Mouse (Mus musculus) intestine, embryonic 15.5 days (tissue): ENCODE data around the gene Wwox. TPM values are rescaled to one million over a fixed set of nuclear protein-coding genes. Genes with fewer than 3 reads are reported as not detected.

Source experiments
- ATAC-seq: fragments of 200-750 bp; cut with Nextera tagmentation; 2 replicates; pipeline ENCODE4 v1.8.0; 2017; ENCODE audit warnings: moderate TSS enrichment, moderate library complexity
- H3K27ac ChIP-seq: fragments of 300-500 bp; sonication (generic); 2 replicates; pipeline ENCODE4 v1.5.1; 2015; ENCODE audit warnings: mild to moderate bottlenecking, inconsistent platforms
- H3K27me3 ChIP-seq: fragments of 300-500 bp; sonication (generic); replicated peaks from 2 replicates; pipeline ENCODE4 v1.6.1; 2015; ENCODE audit warnings: inconsistent platforms
- H3K36me3 ChIP-seq: fragments of 300-500 bp; sonication (generic); 2 replicates; pipeline ENCODE4 v1.6.1; 2015; ENCODE audit warnings: inconsistent platforms
- H3K4me1 ChIP-seq: fragments of 300-500 bp; sonication (generic); replicated peaks from 2 replicates; pipeline ENCODE4 v1.6.1; 2015; ENCODE audit warnings: inconsistent platforms
- H3K4me2 ChIP-seq: fragments of 300-500 bp; sonication (generic); replicated peaks from 2 replicates; pipeline ENCODE4 v1.6.1; 2015; ENCODE audit warnings: mild to moderate bottlenecking, inconsistent platforms
- H3K4me3 ChIP-seq: fragments of 300-500 bp; sonication (generic); replicated peaks from 2 replicates; pipeline ENCODE4 v1.5.1; 2015; ENCODE audit warnings: inconsistent platforms
- H3K9ac ChIP-seq: fragments of 300-500 bp; sonication (generic); 2 replicates; pipeline ENCODE4 v1.6.1; 2015; ENCODE audit warnings: inconsistent platforms
- H3K9me3 ChIP-seq: fragments of 300-500 bp; sonication (generic); 2 replicates; pipeline ENCODE4 v1.6.1; 2016; ENCODE audit warnings: inconsistent platforms
- WGBS: fragments of 180-500 bp; shearing (Covaris S2); methylation state at CpG from one replicate; pipeline ENCODE4 v1.1.7; 2015; 5-methylcytosine and 5-hydroxymethylcytosine counted together
- polyA plus RNA-seq: library from polyadenylated mRNA; unstranded; fragments of >200 nt; fragmentation: Nextera tagmentation; extraction: Ambion mirVana; gene quantifications from 2 replicates; pipeline ENCODE4 v1.2.1, GENCODE M21; 2015

Wwox gene
- polyA plus RNA-seq, 1 experiment from 2014 or later = 11.6 TPM

DNA sequence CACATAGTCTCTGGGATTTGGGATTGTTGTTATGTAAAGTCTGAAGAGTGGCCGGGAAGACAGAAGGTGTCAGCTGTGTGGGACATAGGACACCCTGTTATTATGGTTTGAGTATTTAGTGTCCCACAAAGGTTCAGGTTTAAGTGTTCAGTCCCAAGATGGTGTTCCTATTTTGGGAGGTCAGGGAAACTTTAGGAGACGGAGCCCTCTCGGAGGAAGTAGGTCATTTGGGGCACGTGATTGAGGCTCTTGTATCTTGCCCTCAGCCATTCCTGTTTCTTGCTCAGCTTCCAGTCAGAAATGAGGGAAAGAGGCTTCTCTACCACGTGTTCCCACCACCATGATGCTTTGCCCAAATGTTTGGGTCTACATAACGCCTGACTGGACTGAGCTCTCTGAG is 524.8 kb downstream of the Wwox start:
- H3K4me1 ChIP-seq = 0 out of 2 replicates have a peak, but pooled peaks cover 3% of the 10 kb centered on the region
- H3K4me3 ChIP-seq = no peak overlapping the region
- H3K36me3 ChIP-seq = no peaks in the 10 kb centered on the region
- no peaks in the 10 kb centered on the region; the same call in 1 of the 2 replicates for H3K9me3 ChIP-seq
- no peak overlapping the region for H3K9ac ChIP-seq
- no peak overlapping the region for H3K27ac ChIP-seq
- 93% methylated on average over 6 of the region's 6 CpGs for WGBS
- ATAC-seq = no peak
- H3K4me2 ChIP-seq = no peak overlapping the region
- no peaks in the 10 kb centered on the region for H3K27me3 ChIP-seq

GRCm38 (mm10) chr8:114968842-114969241 is 529.4 kb downstream of the Wwox start:
- no peak for ATAC-seq
- H3K36me3 ChIP-seq = no peaks in the 10 kb centered on the region
- H3K27me3 ChIP-seq = no peaks in the 10 kb centered on the region
- no peak overlapping the region for H3K4me2 ChIP-seq
- H3K9me3 ChIP-seq = no peaks in the 10 kb centered on the region; the same call in 1 of the 2 replicates
- H3K4me3 ChIP-seq = no peak overlapping the region
- no peak overlapping the region for H3K27ac ChIP-seq
- no peak overlapping the region for H3K9ac ChIP-seq
- WGBS = 83% methylated on average over 4 of the region's 4 CpGs
- 0 out of 2 replicates have a peak, but pooled peaks cover 3% of the 10 kb centered on the region for H3K4me1 ChIP-seq

GRCm38 (mm10) chr8:114971378-114971777 is 531.9 kb downstream of the Wwox start:
- no peak overlapping the region for H3K9ac ChIP-seq
- no peaks in the 10 kb centered on the region for H3K27me3 ChIP-seq
- no peak overlapping the region for H3K4me3 ChIP-seq
- H3K9me3 ChIP-seq = no peaks in the 10 kb centered on the region; the same call in 1 of the 2 replicates
- H3K4me2 ChIP-seq = no peak overlapping the region
- no peak overlapping the region for H3K27ac ChIP-seq
- H3K36me3 ChIP-seq = no peaks in the 10 kb centered on the region
- ATAC-seq = peak; percentile 82
- H3K4me1 ChIP-seq = 0 out of 2 replicates have a peak, but pooled peaks cover 3% of the 10 kb centered on the region
- 45% methylated on average over 8 of the region's 8 CpGs for WGBS

DNA sequence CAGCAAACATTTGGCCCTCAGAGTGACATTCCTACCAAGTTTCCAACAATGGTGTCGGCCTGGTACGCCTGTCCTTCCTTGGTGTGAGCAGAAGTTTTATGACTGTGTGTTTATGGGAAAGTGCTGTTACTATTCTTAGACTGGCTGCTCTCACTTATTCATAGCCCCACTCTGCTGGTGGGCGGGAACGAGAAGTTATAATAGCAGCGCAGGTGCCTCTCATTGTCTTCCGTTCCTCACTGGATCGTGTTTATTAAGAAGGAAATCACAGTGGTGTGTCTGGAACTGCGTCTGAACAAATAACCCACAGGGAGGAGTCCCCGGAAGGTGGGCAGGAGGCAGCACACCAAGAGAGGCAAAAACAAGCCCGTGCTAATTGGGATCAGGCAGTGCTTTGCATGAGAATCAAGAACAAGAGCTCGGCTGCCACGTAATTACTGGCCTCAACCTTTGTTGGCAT is 533.6 kb downstream of the Wwox start:
- H3K9me3 ChIP-seq = no peaks in the 10 kb centered on the region; the same call in 1 of the 2 replicates
- H3K27ac ChIP-seq = no peak overlapping the region
- H3K36me3 ChIP-seq = no peaks in the 10 kb centered on the region
- no peak overlapping the region for H3K9ac ChIP-seq
- peak overlapping the region; percentile 31 for H3K4me2 ChIP-seq
- no peaks in the 10 kb centered on the region for H3K27me3 ChIP-seq
- 27% methylated on average over 12 of the region's 12 CpGs for WGBS
- H3K4me3 ChIP-seq = no peak overlapping the region
- H3K4me1 ChIP-seq = 0 out of 2 replicates have a peak, but pooled peaks cover 3% of the 10 kb centered on the region
- ATAC-seq = peak; percentile 65

GRCm38 (mm10) chr8:114974336-114974950 is 535.0 kb downstream of the Wwox start:
- 0 out of 2 replicates have a peak, but pooled peaks cover 5% of the 10 kb centered on the region for H3K4me1 ChIP-seq
- H3K4me3 ChIP-seq = no peak overlapping the region
- ATAC-seq = no peak
- H3K4me2 ChIP-seq = no peak overlapping the region
- WGBS = 80% methylated on average over 5 of the region's 5 CpGs
- no peaks in the 10 kb centered on the region for H3K36me3 ChIP-seq
- H3K9ac ChIP-seq = no peak overlapping the region
- H3K27me3 ChIP-seq = no peaks in the 10 kb centered on the region
- no peaks in the 10 kb centered on the region for H3K9me3 ChIP-seq
- no peak overlapping the region for H3K27ac ChIP-seq

- 76% methylated on average over 11 of the region's 11 CpGs for WGBS
- Histone ChIP-seq H3K4me3 (no peak overlapping the region), H3K9ac (no peak overlapping the region), H3K36me3 (no peaks in the 10 kb centered on the region), H3K27me3 (no peaks in the 10 kb centered on the region), H3K4me1 (0 out of 2 replicates have a peak, but pooled peaks cover 5% of the 10 kb centered on the region), H3K9me3 (no peaks in the 10 kb centered on the region), H3K4me2 (no peak overlapping the region), H3K27ac (no peak overlapping the region)
- no peak for ATAC-seq
Observed at GRCm38 (mm10) chr8:114977746-114978145, 538.3 kb downstream of the Wwox start.

GRCm38 (mm10) chr8:114978206-114978960 is 538.9 kb downstream of the Wwox start:
- Histone ChIP-seq H3K4me3 (no peak overlapping the region), H3K4me2 (no peak overlapping the region), H3K27ac (no peak overlapping the region), H3K9me3 (no peaks in the 10 kb centered on the region), H3K27me3 (no peaks in the 10 kb centered on the region), H3K36me3 (no peaks in the 10 kb centered on the region), H3K4me1 (0 out of 2 replicates have a peak, but pooled peaks cover 5% of the 10 kb centered on the region), H3K9ac (no peak overlapping the region)
- ATAC-seq = no peak
- WGBS = 71% methylated on average over 15 of the region's 15 CpGs

GRCm38 (mm10) chr8:114979671-114980070 is 540.2 kb downstream of the Wwox start:
- H3K4me3 ChIP-seq = no peak overlapping the region
- H3K4me1 ChIP-seq = 0 out of 2 replicates have a peak, but pooled peaks cover 2% of the 10 kb centered on the region
- no peaks in the 10 kb centered on the region for H3K27me3 ChIP-seq
- H3K36me3 ChIP-seq = no peaks in the 10 kb centered on the region
- H3K4me2 ChIP-seq = no peak overlapping the region
- H3K27ac ChIP-seq = no peak overlapping the region
- ATAC-seq = no peak
- H3K9ac ChIP-seq = no peak overlapping the region
- H3K9me3 ChIP-seq = no peaks in the 10 kb centered on the region

GRCm38 (mm10) chr8:114982762-114983161 is 543.3 kb downstream of the Wwox start:
- 0 out of 2 replicates have a peak, but pooled peaks cover 2% of the 10 kb centered on the region for H3K4me1 ChIP-seq
- H3K9ac ChIP-seq = no peak overlapping the region
- no peak for ATAC-seq
- H3K27ac ChIP-seq = no peak overlapping the region
- H3K9me3 ChIP-seq = no peaks in the 10 kb centered on the region
- no peaks in the 10 kb centered on the region for H3K36me3 ChIP-seq
- H3K27me3 ChIP-seq = no peaks in the 10 kb centered on the region
- no peak overlapping the region for H3K4me2 ChIP-seq
- 93% methylated on average over 11 of the region's 11 CpGs for WGBS
- H3K4me3 ChIP-seq = no peak overlapping the region

DNA sequence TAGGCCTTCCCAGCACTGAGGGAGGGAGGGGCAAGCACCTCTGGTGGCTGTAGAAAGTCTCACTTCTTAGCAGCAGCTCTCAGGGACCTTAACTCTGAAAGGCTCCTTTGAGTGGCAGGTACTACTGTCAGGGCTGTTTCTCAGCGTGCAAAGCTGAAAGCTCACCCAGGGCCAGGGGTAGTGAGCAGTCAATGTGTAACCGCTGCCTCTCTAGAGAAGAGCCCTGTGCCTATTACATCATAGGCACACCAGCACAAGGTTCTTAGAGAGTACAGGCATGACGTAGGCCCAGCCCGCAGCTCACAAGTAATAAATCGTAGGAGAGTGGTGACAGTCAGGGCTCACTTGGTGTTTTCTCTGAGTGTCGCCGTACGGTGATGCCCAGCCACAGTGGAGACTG is 545.0 kb downstream of the Wwox start:
- H3K36me3 ChIP-seq = no peaks in the 10 kb centered on the region
- ATAC-seq = no peak
- H3K4me1 ChIP-seq = no peaks in the 10 kb centered on the region
- no peaks in the 10 kb centered on the region for H3K9me3 ChIP-seq
- no peak overlapping the region for H3K27ac ChIP-seq
- H3K4me2 ChIP-seq = no peak overlapping the region
- no peak overlapping the region for H3K4me3 ChIP-seq
- no peak overlapping the region for H3K9ac ChIP-seq
- 80% methylated on average over 8 of the region's 8 CpGs for WGBS
- no peaks in the 10 kb centered on the region for H3K27me3 ChIP-seq

DNA sequence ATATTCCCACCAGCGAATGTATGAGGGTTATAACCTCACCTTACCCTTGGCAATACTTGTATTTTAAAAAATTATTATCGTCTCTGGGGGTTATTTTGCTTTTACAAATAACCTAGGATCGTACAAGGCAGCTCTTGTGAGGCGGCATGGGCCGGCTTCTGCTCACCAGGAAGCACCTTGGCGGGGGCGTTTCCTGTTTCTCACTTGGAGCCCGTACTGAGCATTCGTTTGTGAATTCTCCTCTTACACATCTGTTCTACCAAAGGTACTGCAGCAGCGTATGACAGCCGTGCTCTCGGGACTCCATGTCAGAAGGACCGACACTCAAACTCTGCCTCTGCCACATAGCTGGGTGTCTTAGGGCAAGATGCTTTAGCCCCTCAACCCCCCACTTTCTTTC is 546.5 kb downstream of the Wwox start:
- Histone ChIP-seq H3K27ac (no peak overlapping the region), H3K36me3 (no peaks in the 10 kb centered on the region), H3K4me2 (no peak overlapping the region), H3K4me1 (no peaks in the 10 kb centered on the region), H3K27me3 (no peaks in the 10 kb centered on the region), H3K9ac (no peak overlapping the region), H3K4me3 (no peak overlapping the region), H3K9me3 (no peaks in the 10 kb centered on the region)
- ATAC-seq = no peak
- WGBS = 78% methylated on average over 13 of the region's 13 CpGs

DNA sequence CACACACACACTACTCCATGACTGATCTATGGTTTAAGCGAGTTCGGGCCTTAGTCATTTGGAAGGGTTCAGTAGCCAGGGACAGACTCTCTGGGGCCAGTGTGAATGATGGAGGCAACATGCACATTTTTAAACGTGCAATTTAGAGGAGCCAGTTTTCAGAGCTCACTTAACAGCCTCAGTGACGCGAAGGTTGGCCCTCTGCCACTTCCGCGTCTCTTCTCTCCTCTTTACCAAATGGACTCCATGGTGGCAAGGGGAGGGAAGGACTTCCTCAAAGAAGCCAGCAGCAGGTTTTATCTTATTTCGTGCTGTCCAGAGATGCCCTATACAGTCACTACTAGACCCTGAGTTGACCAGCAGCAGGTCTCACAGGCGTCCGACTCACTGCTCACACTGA is 547.5 kb downstream of the Wwox start:
- Histone ChIP-seq H3K9ac (no peak overlapping the region), H3K4me1 (no peaks in the 10 kb centered on the region), H3K4me2 (no peak overlapping the region)

More for the DNA sequence above, 547.5 kb downstream of the Wwox start:
- 77% methylated on average over 10 of the region's 10 CpGs for WGBS
- H3K27me3 ChIP-seq = no peaks in the 10 kb centered on the region
- H3K4me3 ChIP-seq = no peak overlapping the region
- no peaks in the 10 kb centered on the region for H3K36me3 ChIP-seq
- no peak for ATAC-seq
- no peaks in the 10 kb centered on the region for H3K9me3 ChIP-seq
- H3K27ac ChIP-seq = no peak overlapping the region
